Mouse (Mus musculus) brain, embryonic 14.5 days (tissue): ENCODE measurements around the gene Prss8.

Source experiments
- CTCF ChIP-seq: fragments of 200-500 bp; IDR thresholded peaks from 2 replicates; pipeline ENCODE4 v1.5.1; 2012; ENCODE audit warnings: inconsistent platforms, mild to moderate bottlenecking, moderate library complexity, borderline replicate concordance; ENCODE audit not compliant: insufficient read depth, insufficient read length; ENCODE audit errors: extremely low read depth
- POLR2A ChIP-seq: fragments of 200-500 bp; IDR thresholded peaks from 2 replicates; pipeline ENCODE4 v1.6.1; 2012; ENCODE audit warnings: mild to moderate bottlenecking, inconsistent platforms, borderline replicate concordance; ENCODE audit not compliant: poor library complexity, insufficient read depth, insufficient read length, severe bottlenecking; ENCODE audit errors: extremely low read depth

DNA sequence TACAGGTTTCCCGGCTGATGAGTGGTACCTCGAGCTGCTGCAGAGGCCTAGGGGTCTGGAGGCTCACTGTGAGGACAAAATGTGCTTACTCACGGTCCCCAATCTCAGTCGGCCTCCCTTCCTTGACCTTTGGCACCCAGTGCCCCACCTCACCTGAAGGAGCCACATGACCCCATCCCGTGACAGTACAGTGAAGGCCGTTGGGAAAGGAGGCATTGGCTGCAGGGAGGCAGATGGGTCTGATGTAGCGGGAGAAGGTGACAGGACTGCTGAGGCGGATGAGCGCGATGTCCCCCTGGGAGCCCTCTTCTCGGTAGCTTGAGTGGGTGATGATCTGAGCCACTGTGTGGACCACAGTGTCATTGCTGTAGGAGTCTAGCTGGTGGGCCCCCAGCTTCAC lies 3.1 kb downstream of the Prss8 start:
- TF ChIP-seq CTCF (no peak), POLR2A (no peak)
